Mouse (Mus musculus): Measurements from ENCODE around the gene Hyal4. TPM values are rescaled to one million over a fixed set of nuclear protein-coding genes. Genes with fewer than 3 reads are reported as not detected.

Hyal4 gene
- polyA plus RNA-seq (2015; fragmentation: Nextera tagmentation; extraction: Ambion mirVana), result 0.03 TPM in 1 of 2 replicates, not detected in the other

DNA sequence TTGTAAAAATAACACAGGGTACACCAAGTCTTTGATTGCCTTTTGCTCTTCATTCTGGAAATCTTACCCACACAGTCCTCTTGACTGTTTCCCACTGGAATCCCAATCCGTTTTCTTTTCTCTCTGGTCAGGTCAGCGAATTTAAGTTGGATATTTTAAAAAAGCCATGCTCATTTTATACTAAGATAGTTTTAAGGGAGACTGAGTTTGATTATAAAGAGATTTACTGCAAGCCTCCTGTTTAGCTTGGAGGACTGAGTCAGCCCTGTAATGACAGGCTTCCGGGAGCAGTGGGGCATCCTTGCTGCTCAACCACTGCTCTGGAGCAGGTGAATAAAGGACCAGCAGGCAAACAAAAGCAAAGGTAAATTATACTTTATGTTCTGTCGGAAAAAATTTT lies at the start of gene Hyal4:
Hyal4 (plus strand) TSS at position 301 of the 400 bp plus-strand sequence.
- no peaks in the 10 kb centered on the region for H3K9me3 ChIP-seq (replicated peaks; ENCODE audit: low read length)
- H3K27ac ChIP-seq, result no peak within 1 kb of the TSS
- no peak within 1 kb of the TSS for H3K4me2 ChIP-seq (ENCODE audit: low read length)
- no peak for ATAC-seq (replicated peaks; ENCODE audit: low FRiP score, low read depth)
- H3K9ac ChIP-seq (ENCODE audit: low read depth, low read length), result no peak within 1 kb of the TSS
- H3K27me3 ChIP-seq (ENCODE audit: insufficient read depth, low read length), result no peaks in the 10 kb centered on the region
- H3K4me1 ChIP-seq (replicated peaks; ENCODE audit: insufficient read depth, low read length), result no peaks in the 10 kb centered on the region
- no peak for TF ChIP-seq CTCF (IDR thresholded peaks at IDR 0.05; ENCODE audit: low read depth)
- H3K4me3 ChIP-seq (replicated peaks; ENCODE audit: low read depth, low read length), result no peak within 1 kb of the TSS
- no peak for DNase-seq (ENCODE audit: low spot score)
- H3K36me3 ChIP-seq (ENCODE audit: insufficient read depth, low read length), result no peaks in the 10 kb centered on the region
- WGBS, result 85% methylated on average over 4 of the region's 4 CpGs

DNA sequence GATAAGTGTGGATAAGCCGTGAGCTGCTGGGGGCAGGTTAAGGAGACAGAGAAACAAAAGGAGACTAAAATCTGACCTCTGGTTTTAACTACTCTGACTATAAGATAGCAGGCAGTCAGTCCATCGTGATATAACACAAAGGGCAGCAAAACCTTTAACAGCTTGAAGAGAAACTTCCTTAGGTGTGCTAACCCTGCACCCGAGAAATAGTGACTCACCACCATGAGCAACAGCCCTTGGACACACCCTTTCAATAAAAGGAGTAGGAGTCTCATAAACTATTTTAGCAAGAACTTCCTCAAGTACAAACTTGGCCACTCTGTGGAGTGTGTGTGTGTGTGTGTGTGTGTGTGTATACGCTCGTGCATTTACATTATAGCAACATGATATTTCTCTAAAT lies 41.0 kb upstream of the Hyal4 start:
- no peaks in the 10 kb centered on the region for H3K36me3 ChIP-seq (ENCODE audit: insufficient read depth, low read length)
- no peak overlapping the region for H3K4me3 ChIP-seq (replicated peaks; ENCODE audit: low read depth, low read length)
- no peak overlapping the region for H3K4me2 ChIP-seq (ENCODE audit: low read length)
- H3K9me3 ChIP-seq (replicated peaks; ENCODE audit: low read length), result no peaks in the 10 kb centered on the region
- ATAC-seq (replicated peaks; ENCODE audit: low FRiP score, low read depth) (no peak), DNase-seq (ENCODE audit: low spot score) (no peak)
- WGBS, result 80% methylated on average over 5 of the region's 5 CpGs
- no peak for TF ChIP-seq CTCF (IDR thresholded peaks at IDR 0.05; ENCODE audit: low read depth)
- H3K27me3 ChIP-seq (ENCODE audit: insufficient read depth, low read length), result no peaks in the 10 kb centered on the region; the same call in 1 of the 2 replicates
- no peak overlapping the region for H3K27ac ChIP-seq
- H3K4me1 ChIP-seq (replicated peaks; ENCODE audit: insufficient read depth, low read length), result no peaks in the 10 kb centered on the region
- no peak overlapping the region for H3K9ac ChIP-seq (ENCODE audit: low read depth, low read length)

DNA sequence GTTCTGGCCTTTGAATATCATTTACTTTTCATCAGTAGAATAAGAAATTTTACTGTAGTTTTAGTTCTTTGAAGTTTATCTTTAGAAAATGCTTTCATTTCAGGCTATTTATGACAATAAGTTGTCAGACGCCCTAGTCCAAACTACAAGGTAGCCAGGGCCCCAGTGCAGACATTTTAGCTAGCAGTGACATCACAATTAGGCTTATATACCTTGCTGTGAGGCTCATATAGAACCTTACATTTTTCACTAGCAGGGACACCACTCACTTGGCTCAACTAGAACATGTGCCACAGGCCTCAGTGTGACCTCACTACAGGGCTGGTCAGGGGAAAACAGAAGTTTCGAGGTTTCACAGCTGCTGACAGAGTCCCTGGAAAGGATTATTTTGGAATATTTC lies 40.6 kb upstream of the Hyal4 start:
- TF ChIP-seq CTCF (IDR thresholded peaks at IDR 0.05; ENCODE audit: low read depth), result no peak
- Histone ChIP-seq H3K36me3 (ENCODE audit: insufficient read depth, low read length) (no peaks in the 10 kb centered on the region), H3K4me2 (ENCODE audit: low read length) (no peak overlapping the region), H3K27ac (no peak overlapping the region), H3K9ac (ENCODE audit: low read depth, low read length) (no peak overlapping the region), H3K4me3 (replicated peaks; ENCODE audit: low read depth, low read length) (no peak overlapping the region), H3K4me1 (replicated peaks; ENCODE audit: insufficient read depth, low read length) (no peaks in the 10 kb centered on the region), H3K27me3 (ENCODE audit: insufficient read depth, low read length) (no peaks in the 10 kb centered on the region; the same call in 1 of the 2 replicates), H3K9me3 (replicated peaks; ENCODE audit: low read length) (no peaks in the 10 kb centered on the region)
- ATAC-seq (replicated peaks; ENCODE audit: low FRiP score, low read depth), result no peak
- no peak for DNase-seq (ENCODE audit: low spot score)
- WGBS, result 63% methylated on average over 2 of the region's 2 CpGs

DNA sequence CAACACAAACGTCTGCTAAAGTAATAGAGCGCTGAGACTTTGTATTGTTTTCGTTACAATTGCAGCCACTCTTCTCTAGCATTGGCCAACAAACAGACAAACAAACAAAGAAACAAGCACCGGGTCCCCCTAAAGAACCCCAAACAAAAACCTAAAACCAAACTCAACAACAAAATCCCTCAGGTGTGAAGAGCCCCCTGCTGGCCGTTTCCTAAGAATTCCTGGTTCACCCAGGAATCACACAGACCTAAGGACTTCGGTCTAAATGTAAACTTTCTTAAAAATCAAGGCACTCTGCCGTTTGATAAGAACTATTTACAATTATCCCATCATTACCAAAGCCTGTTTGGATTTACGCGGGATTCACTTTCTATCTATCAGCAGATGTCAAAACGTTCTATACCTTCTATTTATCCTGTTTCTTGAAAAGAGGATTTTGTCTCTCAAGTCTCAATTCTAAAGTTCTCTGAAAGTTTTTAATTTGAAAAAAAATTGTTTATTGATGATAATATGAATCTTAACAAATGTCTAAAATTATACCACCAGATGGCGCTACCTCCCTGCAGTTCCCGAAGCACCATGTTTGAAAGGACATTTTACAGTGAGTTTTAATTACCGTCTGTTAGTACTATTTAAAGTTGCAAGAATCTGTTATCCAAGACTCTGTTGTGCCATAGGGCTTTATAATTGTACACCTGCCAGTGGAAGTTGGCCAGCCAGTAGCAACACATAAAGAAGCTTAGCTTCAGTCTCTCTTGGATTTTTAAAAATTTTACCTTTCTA lies 26.6 kb upstream of the Hyal4 start:
- 29% methylated on average over 13 of the region's 13 CpGs for WGBS
- no peaks in the 10 kb centered on the region for H3K36me3 ChIP-seq (ENCODE audit: insufficient read depth, low read length)
- no peak overlapping the region for H3K4me3 ChIP-seq (replicated peaks; ENCODE audit: low read depth, low read length)
- peak; percentile 82 for DNase-seq (ENCODE audit: low spot score)
- H3K9ac ChIP-seq (ENCODE audit: low read depth, low read length), result no peak overlapping the region
- H3K27ac ChIP-seq, result no peak overlapping the region
- no peak overlapping the region for H3K4me2 ChIP-seq (ENCODE audit: low read length)
- ATAC-seq (replicated peaks; ENCODE audit: low FRiP score, low read depth), result no peak
- H3K4me1 ChIP-seq (replicated peaks; ENCODE audit: insufficient read depth, low read length), result no peaks in the 10 kb centered on the region
- H3K9me3 ChIP-seq (replicated peaks; ENCODE audit: low read length), result no peaks in the 10 kb centered on the region
- no peaks in the 10 kb centered on the region for H3K27me3 ChIP-seq (ENCODE audit: insufficient read depth, low read length)
- TF ChIP-seq CTCF (IDR thresholded peaks at IDR 0.05; ENCODE audit: low read depth), result peak; percentile 76

DNA sequence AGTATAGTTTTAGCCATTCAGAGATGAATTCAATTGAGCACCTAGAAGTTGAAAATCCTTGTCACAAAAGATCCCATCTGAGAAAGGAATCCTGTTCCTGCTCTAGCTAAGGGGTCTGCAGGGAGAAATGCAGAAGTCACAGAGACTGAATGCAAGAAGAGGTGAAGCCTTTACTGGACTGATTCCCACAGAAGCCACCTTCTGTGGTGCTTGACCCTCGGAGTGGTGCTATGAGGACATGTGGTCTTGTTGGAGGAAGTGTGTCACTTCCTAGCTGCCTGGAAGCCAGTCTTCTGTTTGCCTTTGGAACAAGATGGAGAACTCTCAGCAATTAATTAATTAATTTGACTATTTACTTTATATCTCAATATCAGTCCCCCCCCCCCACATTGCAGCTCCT lies 20.0 kb upstream of the Hyal4 start:
- Histone ChIP-seq H3K36me3 (ENCODE audit: insufficient read depth, low read length) (no peaks in the 10 kb centered on the region), H3K9me3 (replicated peaks; ENCODE audit: low read length) (no peaks in the 10 kb centered on the region), H3K27me3 (ENCODE audit: insufficient read depth, low read length) (no peaks in the 10 kb centered on the region), H3K9ac (ENCODE audit: low read depth, low read length) (no peak overlapping the region), H3K4me1 (replicated peaks; ENCODE audit: insufficient read depth, low read length) (no peaks in the 10 kb centered on the region), H3K27ac (no peak overlapping the region), H3K4me2 (ENCODE audit: low read length) (no peak overlapping the region), H3K4me3 (replicated peaks; ENCODE audit: low read depth, low read length) (no peak overlapping the region)
- ATAC-seq (replicated peaks; ENCODE audit: low FRiP score, low read depth) (no peak), DNase-seq (ENCODE audit: low spot score) (no peak)
- WGBS, result 73% methylated on average over 1 of the region's 1 CpGs
- no peak for TF ChIP-seq CTCF (IDR thresholded peaks at IDR 0.05; ENCODE audit: low read depth)

DNA sequence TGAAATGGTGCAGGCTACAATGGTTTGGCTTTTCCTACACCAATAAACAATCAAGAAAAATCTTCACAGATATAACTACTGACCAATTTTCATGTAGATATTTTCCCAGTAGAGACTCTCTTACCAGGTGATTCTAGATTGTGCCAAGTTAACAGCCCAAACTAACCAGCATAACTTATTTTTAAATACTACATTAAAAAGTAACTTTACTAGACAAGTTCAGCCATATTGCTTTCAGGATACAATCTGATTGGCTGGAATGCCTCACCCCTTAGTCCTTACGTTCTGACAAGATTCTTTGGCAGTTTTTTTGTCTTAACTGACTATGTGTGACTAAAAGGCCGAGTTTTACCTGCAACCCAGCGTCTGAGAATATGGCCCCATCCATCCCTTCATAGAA lies 15.2 kb upstream of the Hyal4 start, which contains the start of gene Hyal6:
Hyal6 (plus strand) TSS at position 301 of the 400 bp plus-strand sequence.
- Histone ChIP-seq H3K36me3 (ENCODE audit: insufficient read depth, low read length) (no peaks in the 10 kb centered on the region), H3K27ac (no peak within 1 kb of the TSS), H3K4me2 (ENCODE audit: low read length) (no peak within 1 kb of the TSS), H3K27me3 (ENCODE audit: insufficient read depth, low read length) (no peaks in the 10 kb centered on the region), H3K9ac (ENCODE audit: low read depth, low read length) (no peak within 1 kb of the TSS), H3K4me3 (replicated peaks; ENCODE audit: low read depth, low read length) (no peak within 1 kb of the TSS), H3K9me3 (replicated peaks; ENCODE audit: low read length) (no peaks in the 10 kb centered on the region), H3K4me1 (replicated peaks; ENCODE audit: insufficient read depth, low read length) (no peaks in the 10 kb centered on the region)
- WGBS, result 87% methylated on average over 3 of the region's 3 CpGs
- DNase-seq (ENCODE audit: low spot score), result no peak
- ATAC-seq (replicated peaks; ENCODE audit: low FRiP score, low read depth), result no peak
- TF ChIP-seq CTCF (IDR thresholded peaks at IDR 0.05; ENCODE audit: low read depth), result no peak
